Mouse (Mus musculus) T-helper 1 cell (primary cell): ENCODE measurements around the gene Phc2.

ENCODE experiments used
- in situ Hi-C: fragments of 300-600 bp; cut with MboI, MseI; formaldehyde crosslinking; loops from one replicate; pipeline ENCODE4 v1.15.1; 2025; ENCODE audit warnings: high pct_unique_total_duplicates

Phc2 gene

DNA sequence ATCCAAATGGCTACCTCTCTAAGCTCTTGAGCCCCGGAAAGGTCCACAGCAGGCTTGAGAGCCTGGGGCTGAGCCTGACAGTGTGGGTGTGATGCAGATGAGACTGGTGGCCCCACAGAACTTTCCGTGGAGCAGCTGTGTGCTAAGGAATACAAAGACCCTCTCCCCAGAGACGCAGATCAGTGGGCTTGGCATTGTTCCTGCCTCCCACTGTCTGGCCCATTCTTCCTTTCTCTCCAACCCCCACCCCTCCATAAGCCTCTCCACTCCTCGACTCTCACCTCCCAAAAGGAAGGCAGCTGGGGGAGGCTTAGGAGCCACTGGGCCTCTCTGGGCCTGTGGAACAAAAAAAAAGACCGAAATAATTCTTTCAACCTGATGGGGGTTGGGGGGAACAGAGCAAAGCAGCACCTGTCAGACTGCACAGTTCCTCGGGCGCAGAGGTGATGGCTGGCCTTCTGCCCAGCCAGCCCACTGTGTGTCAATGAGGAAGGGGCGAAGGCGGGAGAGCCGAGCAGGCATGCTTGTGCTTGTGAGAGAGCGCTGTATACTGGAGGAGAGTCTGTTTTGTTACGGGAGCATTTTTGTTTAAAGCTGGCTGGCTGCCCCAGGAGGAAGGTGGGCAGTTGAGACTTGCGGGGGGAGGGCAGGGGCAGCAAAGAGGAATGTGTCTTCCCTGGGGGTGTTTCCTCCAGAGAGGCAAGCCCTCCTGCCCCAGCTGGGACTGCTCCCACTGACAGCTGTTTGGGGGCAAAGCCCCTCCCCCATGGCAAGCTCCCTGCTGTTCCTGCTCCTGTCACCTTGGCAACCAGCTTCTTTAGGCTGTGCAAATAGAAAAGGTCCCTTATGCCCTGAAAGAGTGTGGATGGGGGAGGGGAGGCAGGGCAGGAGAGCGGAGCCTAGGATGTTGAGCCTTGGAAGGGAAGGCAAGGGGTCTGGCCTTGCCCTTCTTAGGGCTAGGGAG is 61.0 kb downstream of the Phc2 start:
- in situ Hi-C loops, result no loop called here

GRCm38 (mm10) chr4:128716279-128716678 is 61.8 kb downstream of the Phc2 start:
- in situ Hi-C loops, result no loop called here

DNA sequence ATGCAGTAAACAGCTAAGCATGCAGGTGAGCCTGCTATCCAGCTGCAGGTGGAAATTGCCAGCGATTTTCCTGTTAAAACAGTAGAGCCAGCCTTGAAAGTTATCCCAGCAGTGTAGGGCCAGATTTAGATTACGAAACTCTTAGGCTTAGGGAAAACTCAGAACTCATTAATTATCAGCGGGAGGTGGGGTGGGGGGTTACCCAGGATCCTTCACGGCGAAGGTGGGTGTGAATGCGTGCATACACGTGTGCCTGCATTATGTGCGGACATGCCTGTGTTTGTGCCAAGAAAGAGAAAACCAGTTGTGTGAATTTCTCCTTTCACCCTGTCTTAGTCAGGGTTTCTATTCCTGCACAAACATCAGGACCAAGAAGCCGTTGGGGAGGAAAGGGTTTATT is 62.2 kb downstream of the Phc2 start:
- in situ Hi-C loops, result no loop called here

GRCm38 (mm10) chr4:128720110-128720509 is 65.6 kb downstream of the Phc2 start:
- in situ Hi-C loops, result loop anchor here (5.0 kb wide), 1 partner anchor 57 kb away; no protein-coding TSS in a partner anchor

DNA sequence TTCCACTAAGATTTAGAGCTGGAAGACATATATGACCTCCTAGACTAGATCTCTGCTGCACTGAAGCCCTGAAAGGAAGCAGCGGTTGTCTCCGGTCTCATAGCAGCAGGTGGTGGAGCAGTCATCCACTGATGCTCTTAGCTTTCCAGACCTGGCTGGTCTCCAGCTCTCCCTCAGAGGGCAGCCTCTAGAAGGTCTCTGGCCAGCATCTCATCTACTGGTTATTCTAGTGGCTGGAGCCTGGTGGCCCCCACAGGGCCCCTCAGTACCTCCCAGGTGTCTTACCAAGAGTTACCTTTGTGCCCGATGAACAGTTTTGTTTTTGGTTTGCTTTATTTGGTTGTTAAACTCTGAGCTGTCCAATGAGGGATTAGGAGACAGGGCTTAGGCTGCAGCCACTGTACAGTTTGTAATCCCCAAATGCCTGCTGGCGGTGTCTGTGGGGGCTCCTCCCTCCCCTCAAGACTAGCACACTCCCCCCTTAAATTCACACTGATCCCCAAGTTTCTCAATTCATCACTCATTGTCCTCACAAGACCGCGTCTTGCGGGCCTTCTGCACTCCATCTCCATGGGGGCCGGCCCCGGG is 66.7 kb downstream of the Phc2 start:
- in situ Hi-C loops, result loop anchor here (5.0 kb wide), 1 partner anchor 56 kb away; no protein-coding TSS in a partner anchor

GRCm38 (mm10) chr4:128721761-128722160 is 67.3 kb downstream of the Phc2 start:
- in situ Hi-C loops, result loop anchor here (5.0 kb wide), 1 partner anchor 56 kb away; no protein-coding TSS in a partner anchor

- in situ Hi-C loops, result loop anchor here (5.0 kb wide), 1 partner anchor 54 kb away; no protein-coding TSS in a partner anchor
Measured at GRCm38 (mm10) chr4:128722932-128723331, 68.4 kb downstream of the Phc2 start.

DNA sequence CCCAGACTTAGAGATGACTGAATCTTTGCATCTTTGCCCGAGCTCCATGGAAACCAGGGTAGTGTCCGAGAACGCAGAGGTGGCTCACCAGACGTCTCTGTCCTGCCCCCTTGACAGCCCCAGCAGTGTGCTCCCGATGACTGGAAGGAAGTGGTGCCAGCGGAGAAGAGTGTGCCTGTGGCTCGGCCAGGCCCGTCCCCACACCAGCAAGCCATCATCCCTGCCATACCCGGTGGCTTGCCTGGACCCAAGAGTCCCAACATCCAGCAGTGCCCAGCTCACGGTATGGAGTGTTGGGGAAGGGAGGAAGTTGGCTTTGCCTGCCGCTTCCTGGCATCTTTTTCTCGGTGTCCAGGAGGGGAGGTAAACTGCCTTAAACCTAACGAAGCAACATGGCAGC is 68.9 kb downstream of the Phc2 start:
- in situ Hi-C loops, result loop anchor here (5.0 kb wide), 1 partner anchor 54 kb away; no protein-coding TSS in a partner anchor

DNA sequence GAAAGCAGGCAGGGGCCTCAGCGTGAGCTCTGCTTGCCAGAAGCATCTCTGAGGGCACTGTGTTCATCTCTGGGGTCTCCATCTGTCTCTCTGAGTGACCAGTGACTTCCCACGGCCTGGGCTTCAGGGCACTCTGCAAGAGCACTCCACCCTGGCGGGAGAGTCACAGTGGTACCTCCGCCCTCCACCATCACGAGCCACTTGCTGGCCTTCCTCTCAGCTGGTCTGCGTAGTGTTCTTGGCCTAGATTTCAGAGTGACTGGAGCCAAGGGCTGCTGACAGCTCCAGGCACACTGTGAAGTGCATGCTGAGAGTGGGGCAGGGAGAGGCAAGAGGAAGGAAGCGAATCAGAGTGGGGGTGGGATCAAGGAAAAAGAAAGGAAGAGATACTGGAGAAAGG is 69.6 kb downstream of the Phc2 start:
- in situ Hi-C loops, result loop anchor here (5.0 kb wide), 1 partner anchor 53 kb away; no protein-coding TSS in a partner anchor

GRCm38 (mm10) chr4:128727019-128727720 is 72.7 kb downstream of the Phc2 start:
- in situ Hi-C loops, result no loop called here

DNA sequence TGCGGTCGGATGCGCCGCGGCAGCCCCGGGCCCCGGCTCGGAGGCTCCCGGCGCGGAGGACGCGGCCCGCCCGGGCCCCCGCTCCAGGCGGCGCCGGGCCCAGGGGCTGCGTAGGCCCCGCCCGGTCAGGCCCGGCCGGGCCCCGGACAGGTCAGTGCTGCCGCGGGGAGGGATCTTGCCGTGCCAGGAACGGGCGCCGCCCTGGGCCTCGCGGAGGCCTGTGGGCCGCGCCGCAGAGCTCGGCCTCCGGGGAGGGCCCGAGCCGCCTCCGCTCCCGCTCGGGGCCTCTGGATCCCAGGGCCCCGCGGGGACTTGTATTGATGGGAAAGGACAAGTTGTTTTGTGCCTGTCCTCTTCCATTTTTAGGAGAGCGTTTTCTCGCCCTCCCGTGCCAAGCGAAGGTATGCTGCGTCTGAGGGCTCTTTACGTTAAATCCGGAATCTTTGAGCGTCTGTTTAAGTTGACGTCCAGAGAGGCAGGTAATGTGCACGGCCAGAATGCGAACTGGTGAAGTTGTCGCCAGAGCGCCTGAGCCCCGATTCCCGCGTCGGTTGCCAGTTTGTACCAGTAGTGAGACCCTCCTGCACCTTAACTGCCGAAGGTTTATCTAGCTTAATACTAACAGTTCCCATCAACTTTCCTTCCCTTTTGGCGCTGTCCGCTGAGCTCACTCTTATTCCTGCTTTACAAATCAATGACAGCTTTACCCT is 73.4 kb downstream of the Phc2 start:
- in situ Hi-C loops, result no loop called here

GRCm38 (mm10) chr4:128728431-128728851 is 73.9 kb downstream of the Phc2 start:
- in situ Hi-C loops, result no loop called here

DNA sequence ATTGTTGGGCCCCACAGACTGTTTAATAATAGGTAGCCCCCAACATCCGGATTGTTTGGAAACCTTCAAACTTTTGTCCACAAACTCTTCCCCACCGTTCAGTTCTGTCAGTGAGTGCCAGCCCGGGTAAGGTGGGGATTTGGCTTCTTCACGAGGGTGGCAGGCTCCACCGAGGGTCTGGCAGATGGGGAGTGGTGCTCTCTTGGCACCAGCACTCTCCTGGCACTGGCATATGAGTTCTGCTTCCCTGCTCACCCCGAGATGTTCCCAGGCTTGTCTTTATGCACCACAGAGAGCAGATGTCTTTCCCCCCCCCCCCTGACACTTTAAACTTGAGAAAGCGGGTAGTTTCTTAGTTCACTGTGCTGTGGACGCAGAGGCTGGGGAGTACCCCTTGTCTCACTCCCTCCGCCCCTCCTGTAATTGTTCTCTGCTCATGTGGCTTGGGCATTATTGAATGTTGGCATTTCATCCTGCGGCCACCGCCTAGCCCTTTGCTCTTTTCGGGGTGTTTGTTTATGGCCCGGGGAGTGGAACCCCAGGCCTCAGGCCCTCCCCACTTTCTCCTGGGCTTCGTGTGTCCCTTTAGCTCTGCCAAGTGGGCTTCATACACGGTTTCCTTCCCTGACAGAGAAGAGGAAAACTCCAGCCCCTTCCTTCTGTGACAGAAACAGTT is 74.7 kb downstream of the Phc2 start:
- in situ Hi-C loops, result no loop called here

DNA sequence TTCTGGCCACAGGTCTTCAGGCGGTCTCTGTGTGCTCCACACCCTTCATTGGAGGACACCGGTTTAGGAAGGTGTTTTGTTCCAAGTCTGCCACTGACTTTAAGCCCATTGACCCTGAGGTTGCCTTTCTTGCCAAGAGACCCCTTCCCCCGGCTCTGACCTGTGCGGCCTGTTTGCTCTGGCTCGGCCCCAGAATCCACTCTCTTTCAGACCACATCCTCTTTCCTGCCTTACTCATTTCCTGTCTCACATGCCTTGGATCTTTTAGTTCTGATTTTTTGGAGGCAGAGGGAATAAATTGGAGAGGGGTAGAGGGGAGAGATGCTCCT is 75.2 kb downstream of the Phc2 start:
- in situ Hi-C loops, result no loop called here

DNA sequence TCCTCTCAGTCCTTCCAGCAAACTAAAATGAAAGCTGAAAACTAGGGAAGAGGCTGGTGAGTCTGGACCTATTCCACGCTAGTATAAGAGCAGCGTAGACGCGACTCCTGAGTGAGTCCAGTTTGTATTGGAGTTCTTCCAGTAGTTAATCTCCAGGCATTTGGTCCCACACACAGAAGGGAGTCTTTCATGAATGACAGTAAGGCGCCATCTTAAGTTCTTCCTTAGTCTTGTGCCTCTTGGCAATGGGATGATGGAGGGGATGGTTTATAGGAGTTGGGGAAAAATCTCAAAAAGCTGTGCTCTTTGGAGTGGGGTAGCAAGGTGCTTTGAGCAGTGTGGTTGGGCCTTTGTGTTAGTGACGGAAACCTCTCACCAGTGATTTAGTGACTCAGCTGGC is 75.8 kb downstream of the Phc2 start:
- in situ Hi-C loops, result no loop called here

DNA sequence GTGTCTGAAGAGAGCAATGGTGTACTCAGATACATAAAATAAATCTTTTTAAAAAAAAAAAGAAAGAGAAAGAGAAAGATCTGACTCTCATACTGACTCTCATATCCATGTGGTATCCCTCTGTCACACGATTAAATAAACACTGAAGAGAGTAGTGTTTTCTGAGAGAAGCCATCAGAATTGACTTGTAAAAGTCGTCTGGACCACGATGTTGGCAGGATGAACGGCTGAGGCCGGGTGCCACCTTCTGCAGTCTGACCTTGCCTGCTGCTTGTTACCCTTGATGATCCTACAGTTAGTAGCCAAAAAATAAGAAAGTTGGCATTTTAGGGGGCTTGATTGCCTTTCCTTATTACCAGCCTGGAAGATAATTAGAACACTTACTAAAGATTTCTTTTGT is 78.3 kb downstream of the Phc2 start:
- in situ Hi-C loops, result no loop called here

DNA sequence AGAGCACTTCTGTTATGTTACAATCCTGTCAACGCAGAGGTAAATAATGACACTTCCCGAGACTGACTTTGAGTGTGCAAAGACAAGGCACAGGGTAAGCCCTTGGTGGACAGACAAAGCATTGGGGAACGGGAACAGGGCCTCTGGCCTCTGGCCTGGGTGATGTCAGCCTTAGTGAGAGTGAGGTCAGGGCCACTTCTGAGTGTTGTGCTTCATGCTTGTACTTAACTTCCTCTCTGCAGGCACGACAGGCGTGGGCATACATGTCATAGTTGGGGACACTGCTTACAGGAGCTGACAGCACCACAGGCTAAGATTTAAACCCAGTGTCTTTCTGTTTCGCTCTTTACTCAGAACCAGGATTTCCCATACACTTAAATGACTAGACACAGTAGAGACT is 79.0 kb downstream of the Phc2 start:
- in situ Hi-C loops, result no loop called here

DNA sequence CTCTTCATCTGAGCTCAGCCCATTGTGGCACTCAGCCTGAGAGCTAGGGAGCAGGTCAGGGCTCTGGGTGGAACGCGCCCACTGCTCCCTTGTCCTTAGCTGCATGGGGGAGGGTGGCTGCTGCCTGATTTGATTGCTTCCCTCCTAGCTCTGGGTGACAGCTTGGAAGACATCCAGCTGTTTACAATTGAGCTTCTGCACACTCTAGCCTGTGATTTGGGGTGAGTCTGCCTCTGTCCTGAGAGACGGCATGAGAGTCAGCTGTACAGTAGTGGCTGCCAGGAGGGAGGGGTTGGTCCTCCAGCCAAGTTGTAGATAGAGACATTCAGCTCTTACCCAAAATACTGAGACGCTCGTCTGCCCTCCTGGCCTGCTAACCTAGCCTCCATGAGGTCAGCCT is 79.7 kb downstream of the Phc2 start:
- in situ Hi-C loops, result no loop called here

DNA sequence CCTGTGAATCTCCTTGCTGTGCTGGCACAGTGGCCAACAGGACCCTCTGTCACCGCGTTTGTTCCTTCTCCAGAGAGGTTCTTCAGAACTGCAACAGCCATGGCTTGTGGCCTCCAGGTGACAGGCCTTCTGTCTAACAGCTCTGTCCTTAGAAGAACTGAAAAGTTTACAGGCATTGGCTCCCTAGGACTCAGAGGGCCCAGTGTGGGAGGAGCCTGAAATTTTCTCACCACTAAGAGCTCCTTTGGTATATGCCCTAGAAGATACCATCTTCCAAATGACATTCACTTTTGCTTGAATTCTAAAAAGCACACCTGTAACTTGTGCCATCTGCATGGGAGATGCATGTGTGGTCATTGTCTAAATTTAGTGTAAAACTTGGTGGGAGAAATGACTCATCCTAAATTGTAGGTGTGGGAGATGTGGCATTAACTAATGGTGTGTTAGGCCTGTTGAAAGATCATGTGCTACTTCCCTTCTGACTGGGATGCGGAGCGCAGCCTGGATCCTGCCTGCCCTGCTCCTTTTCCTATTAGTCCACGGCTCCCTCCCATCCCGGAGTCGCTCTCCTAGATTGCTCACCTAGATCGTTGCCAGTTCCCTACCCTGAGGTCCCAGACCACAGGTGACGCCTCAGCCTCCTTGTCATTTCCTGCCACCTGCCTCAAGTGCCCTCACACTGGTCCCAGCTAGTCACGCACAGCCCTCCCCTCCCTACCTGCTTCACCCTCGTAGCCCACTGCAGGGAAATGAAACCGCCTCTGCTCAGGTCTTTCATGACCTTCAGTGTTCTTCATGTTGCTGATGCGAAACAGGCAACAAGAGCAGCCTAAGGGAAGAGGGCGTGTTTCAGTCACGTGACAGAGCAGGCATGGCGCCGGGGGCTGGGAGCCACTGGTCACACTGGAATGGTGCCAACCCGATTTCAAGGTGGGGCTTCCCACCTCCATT is 80.5 kb downstream of the Phc2 start:
- in situ Hi-C loops, result no loop called here

GRCm38 (mm10) chr4:128737137-128737589 is 82.7 kb downstream of the Phc2 start:
- in situ Hi-C loops, result no loop called here
